In genomic region chr13:36724533-36725470, GRCm38 (mm10) we compare ENCODE assay signal across 9 mouse cellular contexts. TPM values are rescaled to one million over a fixed set of nuclear protein-coding genes. Genes with fewer than 3 reads are reported as not detected.
DNase-seq lines count a peak whose midpoint lies in the region; ATAC-seq and TF ChIP-seq lines count a peak whose summit lies in the region.
"Had no signal": no experiment of that assay in that cellular context is flagged by ENCODE, and none has a peak within 500 bp of the region (broad histone marks: within the 10 kb centered on the region; RNA-seq: fewer than 3 reads in every experiment).

No protein-coding gene starts in this region.

- ATAC-seq in stomach, embryonic 16.5 days (ENCODE audit: insufficient read depth, low FRiP score) = no peak
- ATAC-seq in megakaryocyte-erythroid progenitor cell, adult 5-6 weeks (replicated peaks; ENCODE audit: low FRiP score, low TSS enrichment, poor library complexity, severe bottlenecking) = no peak

- DNase-seq in kidney, adult 9 months = peak; percentile 13
- DNase-seq in kidney, adult 11 months = no peak
- peak; percentile 90 for DNase-seq in cerebellum, adult 9-10 months
- DNase-seq in frontal cortex, postnatal 14 days (ENCODE audit: low spot score in 2 of 2) = peak; percentile 37 to 55
- DNase-seq in layer of hippocampus, adult 2 months (ENCODE audit: low spot score in 2 of 2) = peak; percentile 53 to 69
- DNase-seq in midbrain, embryonic 10.5 days (ENCODE audit: low spot score) = peak; percentile 63

- no peak for TF ChIP-seq CTCF in layer of hippocampus, adult 2 months (conservative IDR thresholded peaks at IDR 0.05)

- H3K9me3 ChIP-seq in midbrain, embryonic 10.5 days (replicated peaks) = no peaks in the 10 kb centered on the region
- H3K9me3 ChIP-seq in stomach, embryonic 16.5 days (replicated peaks; ENCODE audit: control insufficient read depth, low read length) = peaks cover 4% of the 10 kb centered on the region; the same call in 1 of the 2 replicates
- H3K9me3 ChIP-seq: G1E had no signal

- peaks cover 47% of the 10 kb centered on the region for H3K4me1 ChIP-seq in midbrain, embryonic 10.5 days
- H3K4me1 ChIP-seq in stomach, embryonic 16.5 days (ENCODE audit: control insufficient read depth, insufficient read depth, low read length) = peaks cover 20% of the 10 kb centered on the region

- H3K4me2 ChIP-seq in stomach, embryonic 16.5 days (ENCODE audit: low read depth, low read length) = peak overlapping the region; percentile 45

- peaks cover 96% of the 10 kb centered on the region for H3K27me3 ChIP-seq in midbrain, embryonic 10.5 days (ENCODE audit: low read depth, poor library complexity, severe bottlenecking)
- peaks cover 84% of the 10 kb centered on the region for H3K27me3 ChIP-seq in stomach, embryonic 16.5 days (ENCODE audit: control insufficient read depth, insufficient read depth, low read length)

- WGBS in midbrain, embryonic 10.5 days = under 1% methylated on average over 40 of the region's 40 CpGs
- WGBS in stomach, embryonic 16.5 days = 4% methylated on average over 40 of the region's 40 CpGs

- no peak overlapping the region for H3K9ac ChIP-seq in stomach, embryonic 16.5 days (ENCODE audit: low read length)

- H3K36me3 ChIP-seq in midbrain, embryonic 10.5 days = no peaks in the 10 kb centered on the region
- H3K36me3 ChIP-seq in stomach, embryonic 16.5 days (ENCODE audit: control insufficient read depth, insufficient read depth, low read length) = no peaks in the 10 kb centered on the region
- H3K36me3 ChIP-seq: G1E had no signal

- peak overlapping the region; percentile 84 for H3K27ac ChIP-seq in layer of hippocampus, adult 2 months
- H3K27ac ChIP-seq in midbrain, embryonic 10.5 days (replicated peaks) = peak overlapping the region; percentile 59; the same call in 1 of the 2 replicates
- no peak overlapping the region for H3K27ac ChIP-seq in stomach, embryonic 16.5 days (ENCODE audit: low read length)

- peak overlapping the region; percentile 43 for H3K4me3 ChIP-seq in layer of hippocampus, adult 2 months
- peak overlapping the region; percentile 42 for H3K4me3 ChIP-seq in midbrain, embryonic 10.5 days
- H3K4me3 ChIP-seq in stomach, embryonic 16.5 days (replicated peaks; ENCODE audit: low read length) = peak overlapping the region; percentile 18

RNA-seq across cellular contexts. Expression of gene Nrn1, which starts 10.1 kb away (rescaled TPM):
- 100 to 1,000 TPM; 293 to 318 TPM for total RNA-seq in layer of hippocampus, adult 2 months (2021)
- polyA plus RNA-seq in midbrain, embryonic 10.5 days (2016; fragmentation: Nextera tagmentation; extraction: Ambion mirVana) = 13.7 and 23.4 TPM in 2 replicates
- 9.0 and 10.4 TPM in 2 replicates for polyA plus RNA-seq in stomach, embryonic 16.5 days (2015; fragmentation: Nextera tagmentation; extraction: Ambion mirVana)
- total RNA-seq in megakaryocyte-erythroid progenitor cell, adult 5-6 weeks (2014; fragmentation: Nextera tagmentation) = not detected in 2 replicates
- total RNA-seq in megakaryocyte-erythroid progenitor cell, adult 5-6 weeks (2017) = not detected in 2 replicates
- polyA plus RNA-seq: G1E had no signal

Comparison
In these comparisons a context has a peak if more than half of its experiments do, and no peak if none do; other contexts are left out.
1. RNA of gene Nrn1, which starts 10.1 kb away (total RNA-seq): 293 to 318 TPM in layer of hippocampus, adult 2 months; not detected in megakaryocyte-erythroid progenitor cell, adult 5-6 weeks; every median in the first group is over 100 times any median in the second.
2. Peak in every context shown above with its lines, with median percentiles within 50 percentile points of each other: H3K4me3 ChIP-seq.